In the genomic region with DNA sequence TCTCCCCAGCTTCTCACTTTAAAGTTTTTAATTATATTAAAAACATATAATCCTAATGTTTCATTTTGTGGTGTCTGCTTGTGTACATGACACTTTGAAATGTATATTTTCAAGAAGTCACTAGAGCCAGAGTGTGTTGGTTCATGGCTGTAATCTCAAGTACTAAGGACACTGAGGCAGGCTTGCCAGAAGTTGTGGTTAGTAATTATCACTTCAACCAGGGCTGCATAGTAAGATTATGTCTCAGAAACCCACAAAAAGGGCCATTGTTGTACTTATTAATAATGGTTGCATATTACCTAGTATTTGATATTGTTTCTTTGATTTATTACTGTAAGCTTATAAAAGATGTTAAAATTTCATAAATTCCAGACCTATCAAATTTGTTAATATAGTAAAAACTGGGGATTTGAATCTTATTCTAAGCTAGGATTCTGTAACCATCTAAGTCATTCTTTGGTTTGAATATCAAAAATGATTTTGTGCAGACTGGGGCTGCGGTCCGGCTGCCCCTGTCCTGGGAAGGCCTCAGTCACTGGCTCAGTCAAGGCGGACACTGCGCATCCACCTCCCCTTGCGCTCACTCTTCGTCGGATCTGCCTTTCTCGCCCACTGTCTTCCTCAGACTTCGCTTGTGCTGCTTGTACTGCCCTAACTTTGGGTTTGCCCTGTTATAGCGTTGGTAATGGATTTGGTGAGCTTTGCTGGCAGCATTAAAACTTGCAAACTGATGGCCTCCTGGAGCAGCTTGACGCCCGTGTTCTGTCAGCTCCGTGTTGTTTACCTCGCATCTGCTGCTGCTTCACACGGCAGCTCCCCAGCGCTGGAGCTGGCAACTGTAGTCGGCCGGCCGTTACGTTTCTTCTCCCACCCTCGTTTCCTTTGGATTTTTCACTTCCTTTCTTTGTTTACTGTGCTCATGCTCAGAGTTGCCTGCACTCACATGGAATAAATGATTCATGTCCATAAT, we compare ENCODE assay signal across 8 mouse cellular contexts. TPM values are rescaled to one million over a fixed set of nuclear protein-coding genes. Genes with fewer than 3 reads are reported as not detected.
A peak's percentile ranks its signal among the peaks of the same experiment; 100 is the strongest.
DNase-seq lines count a peak whose midpoint lies in the region; ATAC-seq and TF ChIP-seq lines count a peak whose summit lies in the region.

No protein-coding gene starts in this region.

- H3K9ac ChIP-seq in heart, embryonic 11.5 days (ENCODE audit: low read depth, low read length) = peak overlapping the region; percentile 23; the same call in 1 of the 2 replicates
- H3K9ac ChIP-seq in intestine, postnatal 0 days (ENCODE audit: low read depth, low read length) = no peak overlapping the region

- H3K9me3 ChIP-seq in heart, embryonic 11.5 days (replicated peaks; ENCODE audit: control insufficient read depth, low read length) = no peaks in the 10 kb centered on the region
- H3K9me3 ChIP-seq in intestine, postnatal 0 days (ENCODE audit: control insufficient read depth) = no peaks in the 10 kb centered on the region

- no peaks in the 10 kb centered on the region for H3K27me3 ChIP-seq in heart, embryonic 11.5 days (ENCODE audit: control insufficient read depth, insufficient read depth, low read length)
- H3K27me3 ChIP-seq in intestine, postnatal 0 days (replicated peaks; ENCODE audit: control insufficient read depth, insufficient read depth, low read length) = no peaks in the 10 kb centered on the region

- no peak for DNase-seq in heart, postnatal 25 days (ENCODE audit: low spot score)
- DNase-seq in lung, postnatal 14 days = peak; percentile 34
- DNase-seq in adrenal gland, postnatal 25 days = no peak
- DNase-seq in cerebellum, adult 8-10 months = no peak
- DNase-seq in thymus, postnatal 0 days (ENCODE audit: low spot score) = no peak

- WGBS in heart, embryonic 11.5 days (ENCODE audit: insufficient replicate concordance) = 68% methylated on average over 21 of the region's 21 CpGs
- WGBS in intestine, postnatal 0 days = 70% methylated on average over 21 of the region's 21 CpGs

- no peaks in the 10 kb centered on the region; the same call in 1 of the 2 replicates for H3K4me1 ChIP-seq in heart, embryonic 11.5 days (ENCODE audit: control insufficient read depth, insufficient read depth, low read length)
- no peaks in the 10 kb centered on the region for H3K4me1 ChIP-seq in brown adipose tissue, adult 24 weeks (ENCODE audit: control insufficient read depth, insufficient read depth, insufficient read length, low read length)
- H3K4me1 ChIP-seq in intestine, postnatal 0 days (replicated peaks; ENCODE audit: control insufficient read depth, insufficient read depth, low read length) = no peaks in the 10 kb centered on the region

- no peak overlapping the region for H3K27ac ChIP-seq in heart, embryonic 11.5 days (ENCODE audit: low read depth, low read length)
- H3K27ac ChIP-seq in brown adipose tissue, adult 24 weeks (replicated peaks; ENCODE audit: low read depth, low read length) = no peak overlapping the region; the same call in 1 of the 2 replicates
- H3K27ac ChIP-seq in intestine, postnatal 0 days (ENCODE audit: low read depth, low read length) = no peak overlapping the region

- intact Hi-C loops in heart, postnatal 25 days (cut with DNase I) = loop anchor here (2.0 to 10.0 kb wide), 2 partner anchors 113 to 513 kb away; partner anchors contain the start of gene Ints4

- TF ChIP-seq CTCF in intestine, postnatal 0 days (IDR thresholded peaks at IDR 0.05; ENCODE audit: low read depth) = no peak

- H3K4me2 ChIP-seq in heart, embryonic 11.5 days = peak overlapping the region; percentile 44
- peak overlapping the region; percentile 27 for H3K4me2 ChIP-seq in intestine, postnatal 0 days (replicated peaks; ENCODE audit: low read depth)

- no peak for ATAC-seq in heart, embryonic 11.5 days (replicated peaks; ENCODE audit: insufficient number of reproducible peaks, low FRiP score, low TSS enrichment)
- ATAC-seq in intestine, postnatal 0 days = no peak

- no peaks in the 10 kb centered on the region for H3K36me3 ChIP-seq in heart, embryonic 11.5 days (ENCODE audit: control insufficient read depth, insufficient read depth, low read length)
- H3K36me3 ChIP-seq in intestine, postnatal 0 days (ENCODE audit: control insufficient read depth, insufficient read depth) = no peaks in the 10 kb centered on the region; the same call in 1 of the 2 replicates

- no peak overlapping the region for H3K4me3 ChIP-seq in heart, embryonic 11.5 days (ENCODE audit: low read depth, low read length)
- peak overlapping the region; percentile 38; the same call in 1 of the 2 replicates for H3K4me3 ChIP-seq in brown adipose tissue, adult 24 weeks (ENCODE audit: insufficient read depth, low read depth, low read length)
- H3K4me3 ChIP-seq in intestine, postnatal 0 days (ENCODE audit: low read depth, low read length) = no peak overlapping the region

RNA-seq across cellular contexts. Expression of gene Nars2, which starts 20.0 kb away (rescaled TPM):
- polyA plus RNA-seq in heart, embryonic 11.5 days (2014; fragmentation: Nextera tagmentation; extraction: Ambion mirVana) = 16.0 and 21.2 TPM in 2 replicates
- 10 to 100 TPM; 19.6 to 20.3 TPM for total RNA-seq in heart, postnatal 25 days (2021)
- 19.8 and 23.4 TPM in 2 replicates for polyA plus RNA-seq in brown adipose tissue, adult 24 weeks (2012; ENCODE audit: insufficient read depth, insufficient read length, missing spikeins)
- 10.7 and 11.5 TPM in 2 replicates for polyA plus RNA-seq in intestine, postnatal 0 days (2015; fragmentation: Nextera tagmentation; extraction: Ambion mirVana)
- total RNA-seq in adrenal gland, postnatal 25 days (2021) = 19.3 and 19.9 TPM in 2 replicates
- 17.4 and 17.7 TPM in 2 replicates for polyA plus RNA-seq in thymus, postnatal 0 days (2015; fragmentation: Nextera tagmentation; extraction: Ambion mirVana)
